Mouse (Mus musculus) heart, postnatal 25 days (tissue): ENCODE data around the gene Snx30. TPM values are rescaled to one million over a fixed set of nuclear protein-coding genes. Genes with fewer than 3 reads are reported as not detected.

Source experiments
- DNase-seq: peaks from one replicate; pipeline ENCODE4 v3.0.0; 2022; ENCODE audit warnings: low spot score
- intact Hi-C: fragments of 180-260 bp; cut with DNase I; formaldehyde crosslinking; loops from one replicate; pipeline ENCODE4 v1.15.1; 2025
- total RNA-seq, 2 experiments: library from RNA; stranded (reverse); gene quantifications; 2 replicates each; pipeline ENCODE4 v1.2.3; 2021

Snx30 gene
- total RNA-seq: 1 to 10 TPM; 6.0 to 7.9 TPM

DNA sequence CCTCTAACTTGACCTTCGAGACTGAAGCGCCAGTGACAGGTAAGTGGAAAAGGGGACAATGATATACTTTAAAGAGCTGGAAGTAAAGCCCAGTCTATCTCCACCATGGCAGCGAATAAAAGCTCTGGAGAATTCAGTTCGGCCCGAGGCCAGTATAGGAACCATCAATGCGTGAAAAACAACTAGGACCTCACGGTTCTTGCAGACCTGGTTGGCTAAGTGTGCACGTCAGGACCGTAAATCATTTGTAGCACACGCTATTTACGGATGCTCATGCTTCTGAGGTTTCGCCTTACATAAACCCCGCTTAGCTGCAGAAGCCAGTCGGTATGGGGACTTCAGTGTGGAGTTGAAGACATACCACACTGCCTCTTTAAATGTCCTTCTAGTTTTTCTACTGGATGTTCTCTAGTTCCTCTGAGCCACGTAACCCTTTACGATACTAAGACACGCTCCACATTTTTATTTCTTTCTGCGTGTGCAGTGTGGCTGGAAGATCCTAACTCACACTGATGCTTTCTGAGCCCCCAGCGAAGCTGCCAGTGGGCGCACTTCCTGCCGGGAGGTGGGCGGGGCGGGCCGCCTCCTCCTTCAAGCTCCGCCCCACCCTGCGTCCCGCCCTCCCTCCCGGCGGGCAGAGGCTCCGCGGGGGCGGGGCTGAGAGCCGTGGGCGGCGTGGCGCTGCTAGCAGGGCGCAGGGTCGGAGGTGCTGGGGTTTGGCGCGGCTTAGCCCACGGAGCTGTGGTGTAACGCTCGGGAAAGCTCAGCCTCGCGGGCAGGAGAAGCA lies at the start of gene Snx30:
Snx30 (plus strand) TSS at position 660 of the 787 bp plus-strand sequence.
- peak; percentile 79 for DNase-seq
- intact Hi-C loops: loop anchor here (2.0 to 5.0 kb wide), 3 partner anchors 21 to 67 kb away; no protein-coding TSS in a partner anchor

DNA sequence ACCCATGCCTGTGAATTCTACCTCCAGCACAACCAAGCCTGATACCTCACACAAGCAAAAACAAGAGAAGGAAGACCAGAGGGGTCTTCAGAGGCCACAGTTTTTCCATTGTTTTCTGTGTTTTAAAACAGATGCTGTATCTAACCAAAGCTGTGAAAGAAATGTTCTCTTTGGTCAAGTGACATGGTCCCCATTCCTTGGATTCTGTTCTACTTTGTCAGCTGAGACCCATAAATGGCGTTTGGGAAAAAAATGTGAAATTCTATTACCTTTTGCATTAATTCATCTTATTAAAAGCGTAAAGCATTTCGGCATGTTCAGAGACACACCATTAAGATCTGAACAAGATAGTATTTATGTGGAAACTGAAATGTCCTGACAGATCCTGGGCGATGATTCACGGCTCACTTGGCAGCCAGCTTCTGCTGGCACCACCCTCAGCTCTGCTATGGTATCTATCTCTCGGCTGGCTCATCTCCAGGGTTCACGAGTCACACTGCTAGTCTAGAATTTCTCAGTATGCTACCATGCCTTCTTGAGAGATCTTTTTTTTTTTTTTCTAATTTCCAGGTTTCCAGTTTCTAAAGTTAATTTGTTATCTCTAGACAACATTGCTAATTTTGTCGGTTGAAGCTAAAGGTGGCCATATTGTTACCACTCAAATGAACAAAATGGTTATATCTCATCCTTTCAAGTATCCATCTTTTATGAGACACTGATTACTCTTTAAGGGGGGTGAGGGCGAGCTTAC lies 49.1 kb upstream of the Snx30 start:
- intact Hi-C loops: no loop called here
- DNase-seq: peak; percentile 40

DNA sequence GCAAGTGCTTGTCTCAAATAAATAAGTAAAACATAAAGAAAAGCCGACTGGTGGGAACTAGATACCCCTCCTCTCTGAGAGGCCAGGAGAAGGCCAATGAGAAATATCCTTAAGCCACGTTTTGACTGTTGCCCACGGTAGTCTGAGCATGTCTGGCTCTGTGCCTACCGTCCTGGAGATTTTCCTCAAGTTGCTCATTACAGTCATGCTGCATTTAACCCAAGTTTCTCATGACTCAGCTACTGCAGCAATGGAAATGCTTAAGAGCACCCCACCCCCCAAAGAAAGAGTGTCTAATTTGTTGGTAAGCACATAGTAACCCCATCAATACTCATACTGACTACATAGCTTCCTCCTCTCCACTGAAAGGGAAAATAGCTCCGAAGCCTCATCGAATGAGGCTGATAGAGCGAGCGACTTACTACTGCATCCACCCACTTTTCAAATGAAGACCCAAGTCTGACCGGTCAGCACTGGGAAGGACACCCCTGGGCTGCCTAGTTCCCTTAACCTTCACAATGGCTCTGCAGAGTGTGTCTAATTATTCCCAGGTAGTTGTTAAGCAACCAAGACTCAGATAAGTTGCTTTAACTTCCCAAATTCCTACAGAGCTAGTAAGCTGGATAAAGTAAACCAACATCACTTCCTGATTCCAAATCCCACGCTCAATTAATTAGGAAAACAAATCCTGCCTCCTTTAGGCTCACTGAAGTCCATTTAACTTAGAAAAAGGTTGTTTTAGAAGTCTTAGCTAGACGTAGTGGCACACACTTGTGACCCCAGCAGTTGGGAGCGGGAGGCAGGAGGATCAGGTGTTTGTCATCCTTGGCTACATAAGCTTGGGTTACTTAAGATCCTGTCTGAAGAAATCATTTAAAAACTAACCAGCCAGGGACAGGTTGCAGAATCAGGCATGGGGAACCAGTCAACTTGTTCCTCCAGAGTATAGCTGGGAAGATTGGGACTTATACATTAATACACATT lies 47.9 kb upstream of the Snx30 start:
- no peak for DNase-seq
- intact Hi-C loops: no loop called here

DNA sequence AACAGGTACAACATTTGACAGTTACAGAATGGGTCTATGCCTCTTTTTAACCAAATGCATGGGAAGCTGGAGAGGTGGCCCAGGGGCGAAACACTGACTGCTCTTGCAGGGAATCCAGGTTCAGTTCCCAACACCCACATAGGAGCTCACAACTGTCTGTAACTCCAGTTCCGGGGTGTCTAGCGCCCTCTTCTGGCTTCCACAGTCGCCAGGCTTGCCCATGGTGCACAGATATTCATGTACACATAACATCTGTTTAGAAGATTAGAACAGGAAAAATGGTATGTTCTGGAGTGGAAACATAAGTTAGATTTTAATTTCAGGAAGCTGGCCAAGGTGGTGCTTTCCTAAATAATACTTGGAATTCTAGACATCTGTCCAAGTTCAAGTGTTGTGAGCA lies 45.6 kb upstream of the Snx30 start:
- intact Hi-C loops: no loop called here
- no peak for DNase-seq

DNA sequence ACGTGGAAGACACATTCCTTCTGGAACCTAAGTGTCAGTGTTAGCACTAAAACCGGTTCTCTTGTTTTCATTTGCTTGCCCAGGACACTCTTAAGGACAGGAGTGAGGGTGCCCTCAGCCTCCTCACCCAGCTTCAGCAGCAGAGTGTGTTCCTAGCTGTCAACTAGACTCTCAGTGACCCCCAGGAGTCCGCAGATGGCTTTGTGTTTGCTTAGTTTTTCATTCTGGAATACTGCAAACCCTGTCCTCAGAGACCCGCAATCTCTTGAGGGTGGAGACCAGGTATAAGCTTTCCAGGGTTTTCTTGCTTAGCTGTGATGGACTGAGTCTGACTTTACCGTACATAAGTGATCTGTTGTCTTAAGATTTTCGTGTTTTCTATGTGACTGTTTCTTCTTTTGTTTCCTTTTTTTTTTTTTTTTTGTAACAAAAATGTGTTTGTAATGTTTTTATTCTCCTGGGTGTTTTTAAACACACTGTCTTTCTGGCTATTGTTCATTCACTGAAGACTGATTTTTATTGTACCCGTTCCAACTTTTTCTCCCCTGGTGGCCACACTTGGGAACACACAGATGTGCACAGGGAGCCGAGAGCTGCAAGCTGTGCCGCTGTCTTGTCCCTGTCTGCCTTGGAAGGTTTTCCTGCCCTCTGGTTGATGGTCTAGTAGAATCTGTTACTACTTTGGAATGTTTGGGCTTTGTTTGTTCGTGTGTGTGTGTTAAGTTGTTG lies 44.8 kb upstream of the Snx30 start:
- DNase-seq: no peak
- intact Hi-C loops: no loop called here

DNA sequence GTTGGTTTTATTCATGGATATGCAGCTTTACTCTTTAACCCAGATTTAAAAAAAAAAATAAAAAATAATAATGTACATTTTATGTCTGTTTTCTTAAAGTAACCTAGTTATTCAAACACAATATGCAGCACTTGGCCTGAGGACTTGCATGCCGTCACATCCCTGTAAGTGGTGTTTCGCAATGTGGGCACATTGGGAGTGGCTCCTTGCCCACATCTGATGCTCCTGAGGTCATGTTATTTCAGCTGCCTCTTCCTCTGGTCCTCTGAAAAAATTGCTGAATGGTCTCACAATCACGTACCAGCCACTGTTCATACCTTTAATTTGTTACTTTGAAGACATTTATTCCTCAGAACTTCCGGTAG lies 44.3 kb upstream of the Snx30 start:
- no peak for DNase-seq
- intact Hi-C loops: no loop called here

DNA sequence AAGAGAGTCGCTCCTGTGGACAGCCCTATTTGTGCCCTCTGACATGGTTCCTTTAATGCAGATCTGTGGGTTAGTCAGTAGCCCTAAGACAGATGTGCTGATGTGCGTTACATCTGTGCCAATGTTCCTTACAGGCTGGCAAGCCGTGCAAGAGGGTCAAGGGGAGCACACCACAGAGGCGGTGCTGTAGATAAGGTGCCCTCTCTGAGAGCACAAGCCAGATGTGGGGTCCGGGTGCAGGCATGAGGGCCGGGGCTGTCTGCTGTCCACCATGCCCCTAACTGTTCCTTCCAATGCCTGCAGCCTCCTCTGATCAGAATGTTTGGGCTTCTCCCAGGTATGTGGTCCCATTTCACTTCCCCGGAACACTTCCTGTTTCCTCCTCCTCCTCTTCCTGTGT lies 40.7 kb upstream of the Snx30 start:
- DNase-seq: no peak
- intact Hi-C loops: loop anchor here (5.0 kb wide), 1 partner anchor 138 kb away; the partner anchor contains the start of gene E130308A19Rik

DNA sequence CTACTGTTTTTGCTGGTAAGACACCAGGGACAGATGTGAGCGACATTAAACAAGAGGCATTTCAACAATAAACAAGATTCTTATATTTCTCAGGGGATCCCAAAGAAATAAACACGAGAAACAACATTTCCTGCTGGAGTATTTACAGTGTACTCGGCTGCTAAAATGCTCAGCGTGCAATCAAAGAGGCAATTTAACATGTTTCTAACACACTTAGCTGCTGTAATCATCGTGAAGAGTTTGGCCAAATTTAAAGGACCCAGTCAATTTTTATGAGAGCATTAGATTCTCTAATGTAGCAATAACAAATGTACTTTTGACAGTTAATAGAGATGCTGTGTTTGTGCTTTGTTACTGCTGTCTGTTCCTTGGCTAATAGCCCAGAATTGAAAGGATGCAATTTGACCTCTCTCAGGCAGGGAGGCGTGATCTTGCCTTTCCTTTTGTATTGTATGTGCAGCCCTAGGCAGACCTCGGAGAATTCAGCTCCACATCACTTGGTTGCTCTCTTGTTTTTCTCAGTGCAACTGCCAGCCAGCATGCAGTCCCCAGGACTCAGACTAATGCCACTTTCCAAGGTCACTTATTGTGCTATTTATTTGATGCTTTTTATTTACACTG lies 40.1 kb upstream of the Snx30 start:
- intact Hi-C loops: loop anchor here (5.0 kb wide), 1 partner anchor 138 kb away; the partner anchor contains the start of gene E130308A19Rik
- no peak for DNase-seq

DNA sequence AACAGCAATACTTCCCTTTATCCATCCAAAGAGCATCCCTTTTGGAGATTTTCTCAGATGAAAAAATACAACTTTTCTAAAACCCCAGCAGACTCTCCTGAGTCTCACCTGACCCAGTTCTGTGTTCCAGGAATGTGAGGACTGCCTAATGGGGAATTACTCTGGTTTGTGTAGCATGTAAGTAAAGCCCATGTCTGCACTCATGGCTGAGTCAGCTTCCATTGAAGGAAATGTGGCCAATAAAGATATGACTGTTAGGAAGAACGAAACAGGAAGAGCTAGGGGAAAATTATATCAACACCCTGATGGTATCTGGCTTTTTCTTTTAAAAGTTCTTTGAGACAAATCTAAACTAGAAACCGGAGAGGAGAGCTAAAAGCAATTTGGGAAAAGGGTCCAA lies 37.9 kb upstream of the Snx30 start:
- intact Hi-C loops: loop anchor here (5.0 kb wide), 1 partner anchor 140 kb away; the partner anchor contains the start of gene E130308A19Rik
- DNase-seq: no peak

DNA sequence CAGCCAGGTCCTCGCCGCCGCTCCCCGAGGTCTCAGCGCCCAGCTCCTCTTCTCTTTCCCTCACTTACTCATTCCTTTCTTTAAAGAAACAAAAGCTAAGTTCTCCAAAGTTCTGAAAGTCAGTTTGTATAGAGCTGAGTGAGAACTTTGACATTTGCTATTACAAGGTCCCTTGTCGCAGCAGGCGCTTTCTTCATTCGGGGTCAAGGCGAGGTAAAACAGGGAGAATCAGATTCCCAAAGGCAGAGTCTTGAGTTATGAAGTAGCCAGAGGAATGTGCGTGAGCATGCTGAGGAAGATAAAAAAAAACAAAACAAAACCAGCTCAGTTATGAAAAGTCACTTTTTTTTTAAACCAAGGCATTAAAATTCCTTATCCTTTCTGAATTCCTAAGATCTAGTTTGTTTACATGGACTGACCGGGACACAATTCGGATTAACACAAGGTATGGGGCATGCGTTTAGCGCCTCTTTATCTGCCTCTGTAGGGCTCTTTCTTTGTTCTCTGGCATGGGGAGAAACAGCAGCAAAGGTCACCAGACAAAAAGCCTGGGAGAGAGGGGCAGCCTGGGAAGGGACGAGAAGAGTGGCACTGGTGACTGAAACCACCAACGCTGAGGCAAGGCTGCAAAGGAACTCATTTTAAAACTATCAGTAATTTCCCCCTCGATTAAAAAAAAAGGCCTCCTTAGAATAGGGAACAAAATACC lies 33.3 kb upstream of the Snx30 start:
- intact Hi-C loops: no loop called here
- DNase-seq: no peak

DNA sequence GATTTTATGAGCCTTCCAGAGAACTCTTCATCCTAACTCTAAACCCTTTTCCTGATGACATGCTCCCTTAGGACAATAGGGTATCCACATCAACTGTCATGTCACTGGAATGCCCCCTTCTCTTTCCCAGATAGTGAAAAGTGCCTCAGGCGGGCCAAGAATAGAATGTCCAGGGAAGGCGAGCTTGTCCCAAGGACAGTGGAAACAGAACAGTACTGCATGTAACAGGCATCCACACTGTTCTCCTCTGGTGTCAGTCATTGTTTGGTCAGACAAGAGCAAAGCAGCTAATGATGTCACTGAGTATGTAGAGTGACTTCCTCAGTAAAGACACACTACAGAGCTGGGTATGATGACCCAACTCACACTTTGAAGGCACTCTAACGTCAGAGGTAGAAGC lies 27.8 kb upstream of the Snx30 start:
- no peak for DNase-seq
- intact Hi-C loops: loop anchor here (1.0 kb wide), 1 partner anchor 164 kb away; no protein-coding TSS in a partner anchor

DNA sequence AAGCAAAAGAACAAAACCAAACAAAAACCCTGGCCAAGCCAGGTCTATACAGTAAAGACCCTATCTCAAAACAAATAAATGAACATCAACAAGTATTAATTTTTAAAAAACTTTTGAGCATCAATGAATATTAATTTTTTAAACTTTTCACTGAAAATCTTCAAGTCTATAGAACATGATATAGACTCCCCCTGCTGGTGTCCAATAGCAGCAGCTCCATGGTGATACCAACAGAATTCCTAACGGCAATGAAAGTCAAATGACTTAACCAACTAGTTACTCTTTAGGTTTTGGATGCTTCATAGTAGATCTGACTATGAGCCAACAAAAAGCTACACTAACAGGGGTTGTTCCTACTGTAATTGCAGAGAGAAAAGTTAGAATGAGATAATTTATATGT lies 25.1 kb upstream of the Snx30 start:
- intact Hi-C loops: loop anchor here (10.0 kb wide), 1 partner anchor 416 kb away; no protein-coding TSS in a partner anchor
- no peak for DNase-seq

DNA sequence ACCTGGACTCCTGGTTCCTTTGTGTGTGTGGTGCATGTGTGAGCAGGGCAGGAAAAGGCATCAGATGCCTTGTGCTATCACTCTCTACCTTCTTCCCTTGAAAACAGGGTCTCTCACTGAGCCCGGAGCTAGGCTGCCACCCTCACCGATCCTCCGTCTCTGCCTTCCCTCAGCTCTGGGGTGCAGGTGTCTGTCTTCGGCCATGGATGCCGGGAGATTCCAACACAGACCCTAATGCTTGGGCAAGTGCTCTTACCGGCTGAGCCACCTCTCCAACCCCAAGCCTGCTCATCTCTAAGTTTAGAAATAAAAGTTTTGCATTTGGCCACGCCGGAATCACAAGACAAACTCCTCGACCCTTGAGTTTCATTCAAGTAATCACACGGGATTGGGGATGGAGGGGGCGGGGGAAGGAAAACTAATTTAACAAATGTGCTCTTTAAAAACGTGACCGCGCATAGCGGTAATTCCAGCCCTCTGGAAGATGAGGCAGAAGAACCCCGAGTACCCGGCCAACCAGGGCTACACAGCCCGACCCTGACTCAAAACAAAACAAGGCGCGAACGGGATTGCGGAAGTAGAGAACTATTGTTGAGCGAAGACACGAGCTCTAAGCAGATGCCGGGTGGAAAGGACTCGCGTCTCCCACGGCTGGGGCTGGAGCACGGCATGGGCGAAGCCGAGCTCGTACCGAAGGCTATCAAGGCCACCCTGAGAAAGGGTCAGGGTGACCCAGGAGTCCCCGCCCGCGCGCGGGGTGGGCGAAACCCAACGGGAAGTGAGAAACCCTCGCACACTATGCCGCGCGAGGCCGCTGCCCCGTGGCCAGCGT lies 22.6 kb upstream of the Snx30 start:
- no peak for DNase-seq
- intact Hi-C loops: loop anchor here (10.0 kb wide), 1 partner anchor 418 kb away; no protein-coding TSS in a partner anchor

DNA sequence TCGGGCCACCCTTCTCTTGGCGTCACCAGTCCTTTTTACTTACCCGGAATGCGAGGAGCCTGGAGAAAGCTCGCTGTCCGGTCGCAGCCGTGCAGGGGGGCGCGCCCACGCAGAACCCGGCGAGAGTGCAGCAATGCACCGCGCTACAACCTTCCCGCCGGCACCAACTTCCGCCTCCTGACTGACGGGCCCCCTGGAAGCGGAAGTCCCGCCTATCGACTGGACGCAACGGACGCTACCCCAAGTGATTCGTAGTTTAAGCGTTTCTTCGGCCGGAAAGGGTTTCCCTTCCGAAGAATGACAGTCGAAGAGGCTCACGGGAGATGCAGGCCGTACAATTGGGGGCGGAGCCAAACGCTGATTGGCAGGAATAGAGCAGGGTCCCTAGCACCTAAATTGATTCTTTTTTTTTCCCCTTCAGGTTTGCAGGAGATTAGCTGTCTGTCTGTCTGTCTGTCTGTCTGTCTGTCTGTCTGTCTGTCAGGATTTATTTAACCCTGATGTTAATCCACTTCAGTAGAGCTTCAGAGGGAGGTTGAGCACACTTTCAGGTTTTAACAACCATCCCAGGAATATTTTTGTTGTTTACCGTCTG lies 21.9 kb upstream of the Snx30 start:
- DNase-seq: peak; percentile 93
- intact Hi-C loops: loop anchor here (2.0 to 10.0 kb wide), 2 partner anchors 21 to 419 kb away; partner anchors contain the start of gene Snx30

DNA sequence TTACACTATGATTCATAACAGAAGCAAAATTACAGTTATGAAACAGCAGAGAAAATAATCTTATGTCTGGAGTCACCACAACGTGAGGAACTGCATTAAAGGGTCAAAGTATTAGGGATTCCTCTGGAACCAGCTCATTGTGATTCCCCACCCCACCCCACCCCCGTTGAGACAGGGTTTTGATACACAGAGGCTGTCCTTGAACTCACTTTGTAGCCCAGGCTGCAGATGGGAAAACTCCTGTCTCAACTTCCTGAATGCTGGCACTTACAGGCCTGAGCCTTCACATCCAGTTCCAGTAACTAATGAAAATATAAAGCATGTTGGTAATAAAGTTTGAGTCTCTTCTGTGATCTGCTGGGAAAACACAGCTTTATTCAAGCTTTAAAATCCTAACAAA lies 20.2 kb upstream of the Snx30 start:
- no peak for DNase-seq
- intact Hi-C loops: loop anchor here (2.0 to 10.0 kb wide), 2 partner anchors 19 to 421 kb away; partner anchors contain the start of gene Snx30

DNA sequence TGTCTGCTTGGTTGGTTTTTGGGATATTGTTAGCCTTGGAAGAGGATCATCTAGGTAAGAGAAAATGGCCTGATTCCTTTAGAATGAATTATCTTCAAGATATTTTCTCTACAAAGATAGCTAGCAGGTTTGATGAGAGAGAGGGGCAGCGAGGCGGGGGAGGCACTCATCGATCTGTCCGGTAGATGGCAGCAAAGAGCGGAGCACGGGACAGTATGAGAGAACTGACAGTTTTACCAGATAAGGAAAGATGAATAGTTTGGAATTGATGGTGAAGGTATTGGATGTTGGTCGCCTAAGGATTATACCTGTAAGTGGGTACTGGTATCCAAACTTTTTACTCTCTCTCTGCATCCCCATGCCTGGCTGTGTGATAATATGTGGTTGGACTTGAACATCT lies 19.0 kb upstream of the Snx30 start:
- DNase-seq: no peak
- intact Hi-C loops: loop anchor here (1.0 to 10.0 kb wide), 4 partner anchors 62 to 422 kb away; no protein-coding TSS in a partner anchor
